Mouse (Mus musculus) liver, postnatal 0 days (tissue): ENCODE data around the gene Car11.

Source experiments
- CTCF ChIP-seq: sonication (generic); IDR thresholded peaks from 2 replicates; pipeline ENCODE4 v1.5.1; 2016; ENCODE audit warnings: antibody characterized with exemption, low read depth
- EP300 ChIP-seq: IDR thresholded peaks from 2 replicates; pipeline ENCODE4 v1.6.1; 2016; ENCODE audit warnings: antibody characterized with exemption, low read depth, mild to moderate bottlenecking

DNA sequence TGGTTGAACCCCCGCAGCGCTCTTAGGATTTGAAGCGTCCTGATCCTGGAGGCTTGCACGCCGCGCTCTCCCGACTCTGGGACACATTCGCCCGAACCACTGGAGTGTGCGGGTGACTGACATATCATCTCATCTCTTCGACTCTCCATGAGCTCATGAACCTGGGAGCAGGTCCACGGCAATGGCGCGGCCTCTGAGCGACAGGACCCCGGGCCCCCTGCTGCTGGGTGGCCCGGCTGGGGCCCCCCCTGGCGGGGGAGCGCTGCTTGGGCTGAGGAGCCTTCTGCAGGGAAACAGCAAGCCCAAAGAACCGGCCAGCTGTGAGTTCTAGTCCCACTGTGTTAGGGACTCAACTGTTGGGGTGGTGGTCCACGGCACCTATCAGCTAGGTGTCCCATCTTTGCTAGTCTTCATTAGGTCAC is 5.8 kb downstream of the Car11 start:
- peak; percentile 5; the same call in 1 of the 2 replicates for TF ChIP-seq CTCF
- no peak for TF ChIP-seq EP300
